Mouse (Mus musculus) embryonic stem cell, embryonic (primary cell): ENCODE data around the gene Tgfbr2.

Experiments
- CTCF ChIA-PET, 4 experiments: fragments of 300-600 bp in 2 of 4; fragments of 350-600 bp in 2 of 4; sonication (Branson Sonifier 250); formaldehyde crosslinking; loops; one replicate each; lab custom pipeline; 2022; ENCODE audit warnings: inconsistent platforms in 2 of 4; lab: Charles Lee
- POLR2A ChIA-PET, 4 experiments: fragments of 300-600 bp in 2 of 4; fragments of 350-600 bp in 2 of 4; sonication (Branson Sonifier 250); formaldehyde crosslinking; loops; one replicate each; lab custom pipeline; 2022; ENCODE audit warnings: antibody characterized with exemption in 4 of 4, inconsistent platforms in 1 of 4; lab: Charles Lee

Gene Tgfbr2

GRCm38 (mm10) chr9:116173473-116174170, 1.5 kb downstream of the Tgfbr2 start:
- POLR2A ChIA-PET, result interaction anchor here in 2 of 4 experiments (0.6 to 1.1 kb wide), 4 partner anchors 9 to 1448 kb away, joined by 3 to 4 read pairs (median 3); no protein-coding TSS in a partner anchor
- CTCF ChIA-PET, result no interaction called here

- CTCF ChIA-PET, result no interaction called here
- POLR2A ChIA-PET, result interaction anchor here in 2 of 4 experiments (0.6 to 1.1 kb wide), 4 partner anchors 8 to 1448 kb away, joined by 3 to 4 read pairs (median 3); no protein-coding TSS in a partner anchor
Observed at GRCm38 (mm10) chr9:116173059-116173458, 2.1 kb downstream of the Tgfbr2 start.

- ChIA-PET CTCF (no interaction called here), POLR2A (interaction anchor here in 1 of 4 experiments (0.7 kb wide), 1 partner anchor 13 kb away, joined by 3 read pairs; no protein-coding TSS in a partner anchor)
Observed at GRCm38 (mm10) chr9:116169067-116169466, 6.1 kb downstream of the Tgfbr2 start.

GRCm38 (mm10) chr9:116167304-116167880, 7.8 kb downstream of the Tgfbr2 start:
- ChIA-PET POLR2A (no interaction called here), CTCF (no interaction called here)

- POLR2A ChIA-PET, result interaction anchor here in 1 of 4 experiments (1.3 kb wide), 1 partner anchor 9 kb away, joined by 3 read pairs; the partner anchor contains the start of gene Tgfbr2
Observed at GRCm38 (mm10) chr9:116166363-116166762, 8.8 kb downstream of the Tgfbr2 start.

GRCm38 (mm10) chr9:116163883-116164282, 11.3 kb downstream of the Tgfbr2 start:
- ChIA-PET CTCF (interaction anchor here in 1 of 4 experiments (0.5 kb wide), 1 partner anchor 31 kb away, joined by 3 read pairs; no protein-coding TSS in a partner anchor), POLR2A (no interaction called here)

More at GRCm38 (mm10) chr9:116166363-116166762, 8.8 kb downstream of the Tgfbr2 start:
- CTCF ChIA-PET, result no interaction called here

- CTCF ChIA-PET, result no interaction called here
- POLR2A ChIA-PET, result interaction anchor here in 1 of 4 experiments (0.9 kb wide), 1 partner anchor 28 kb away, joined by 3 read pairs; no protein-coding TSS in a partner anchor
Observed at GRCm38 (mm10) chr9:116162866-116163374, 12.2 kb downstream of the Tgfbr2 start.

- POLR2A ChIA-PET, result no interaction called here
- CTCF ChIA-PET, result no interaction called here
Observed at GRCm38 (mm10) chr9:116160860-116161259, 14.3 kb downstream of the Tgfbr2 start.

GRCm38 (mm10) chr9:116160067-116160466, 15.1 kb downstream of the Tgfbr2 start:
- CTCF ChIA-PET, result no interaction called here
- POLR2A ChIA-PET, result no interaction called here

GRCm38 (mm10) chr9:116156501-116156900, 18.7 kb downstream of the Tgfbr2 start:
- CTCF ChIA-PET, result no interaction called here
- POLR2A ChIA-PET, result no interaction called here

GRCm38 (mm10) chr9:116152878-116153277, 22.3 kb downstream of the Tgfbr2 start:
- ChIA-PET POLR2A (interaction anchor here in 1 of 4 experiments (0.6 kb wide), 1 partner anchor 13 kb away, joined by 4 read pairs; no protein-coding TSS in a partner anchor), CTCF (interaction anchor here in 1 of 4 experiments (0.6 kb wide), 1 partner anchor 231 kb away, joined by 3 read pairs; no protein-coding TSS in a partner anchor)

GRCm38 (mm10) chr9:116150725-116151396, 24.3 kb downstream of the Tgfbr2 start:
- ChIA-PET POLR2A (interaction anchor here in 3 of 4 experiments (0.6 to 1.2 kb wide), 3 partner anchors 20 to 55 kb away, joined by 3 to 7 read pairs (median 5); partner anchors contain the start of gene Tgfbr2 (in 1 of the 3)), CTCF (no interaction called here)

GRCm38 (mm10) chr9:116148809-116149208, 26.4 kb downstream of the Tgfbr2 start:
- POLR2A ChIA-PET, result no interaction called here
- CTCF ChIA-PET, result no interaction called here

GRCm38 (mm10) chr9:116146235-116146634, 28.9 kb downstream of the Tgfbr2 start:
- CTCF ChIA-PET, result interaction anchor here in 1 of 4 experiments (0.6 kb wide), 1 partner anchor 107 kb away, joined by 3 read pairs; no protein-coding TSS in a partner anchor
- POLR2A ChIA-PET, result interaction anchor here in 3 of 4 experiments (0.9 to 1.7 kb wide), 3 partner anchors 10 to 29 kb away, joined by 3 to 4 read pairs (median 3); partner anchors contain the start of gene Tgfbr2 (in 1 of the 3)

GRCm38 (mm10) chr9:116145231-116145641, 29.9 kb downstream of the Tgfbr2 start:
- ChIA-PET POLR2A (interaction anchor here in 1 of 4 experiments (1.1 to 1.4 kb wide), 2 partner anchors 10 to 30 kb away, joined by 3 read pairs; partner anchors contain the start of gene Tgfbr2), CTCF (no interaction called here)

- POLR2A ChIA-PET, result interaction anchor here in 1 of 4 experiments (0.5 to 0.7 kb wide), 2 partner anchors 12 to 18 kb away, joined by 4 read pairs; no protein-coding TSS in a partner anchor
- CTCF ChIA-PET, result interaction anchor here in 2 of 4 experiments (0.6 to 0.7 kb wide), 2 partner anchors 37 to 253 kb away, joined by 3 to 4 read pairs; no protein-coding TSS in a partner anchor
Observed at GRCm38 (mm10) chr9:116140422-116140821, 34.7 kb downstream of the Tgfbr2 start.

GRCm38 (mm10) chr9:116139549-116139948, 35.6 kb downstream of the Tgfbr2 start:
- CTCF ChIA-PET, result interaction anchor here in 1 of 4 experiments (0.7 kb wide), 1 partner anchor 254 kb away, joined by 4 read pairs; no protein-coding TSS in a partner anchor
- POLR2A ChIA-PET, result no interaction called here

GRCm38 (mm10) chr9:116138595-116139134, 36.5 kb downstream of the Tgfbr2 start:
- POLR2A ChIA-PET, result no interaction called here
- CTCF ChIA-PET, result interaction anchor here in 1 of 4 experiments (0.9 to 1.1 kb wide), 2 partner anchors 49 to 54 kb away, joined by 3 to 6 read pairs; no protein-coding TSS in a partner anchor
